Mouse (Mus musculus): Measurements from ENCODE around the gene Marc2. TPM values are rescaled to one million over a fixed set of nuclear protein-coding genes. Genes with fewer than 3 reads are reported as not detected.

Gene Marc2
- polyA plus RNA-seq, 1 experiment: 89.7 TPM

DNA sequence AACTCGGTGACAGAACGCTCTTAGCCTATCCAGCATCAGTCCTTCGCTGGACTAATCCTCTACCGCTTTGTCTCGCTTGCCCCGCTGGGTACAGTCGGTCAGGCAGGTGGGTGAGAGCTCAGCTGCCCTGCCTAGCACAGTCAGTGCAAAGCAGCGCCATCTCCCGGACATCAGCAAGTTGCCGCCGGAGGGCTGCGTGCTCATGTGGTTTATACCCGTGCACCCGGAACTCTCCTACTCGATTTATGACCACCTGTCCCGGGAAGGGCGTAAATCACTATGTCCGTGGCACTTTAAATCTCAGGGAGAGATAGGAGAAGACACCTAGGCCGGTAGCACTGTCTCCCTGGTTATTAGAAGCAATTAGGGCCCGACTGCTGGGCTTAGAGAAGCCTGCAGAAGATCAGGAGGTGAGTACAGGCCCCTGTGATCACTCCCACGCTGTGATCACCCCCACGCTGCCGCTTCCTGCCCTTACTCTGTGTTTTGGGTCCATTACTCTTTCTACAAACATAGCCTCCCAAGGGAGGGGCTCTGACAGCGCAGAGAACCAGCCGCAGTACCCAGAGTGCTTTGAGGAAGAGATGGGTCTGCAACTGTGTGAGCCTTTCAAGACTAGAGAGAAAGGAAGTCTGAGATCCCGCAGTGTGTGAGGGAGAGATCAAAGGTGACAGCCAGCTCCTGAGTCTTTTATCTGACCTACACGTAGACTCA lies 52.9 kb downstream of the Marc2 start:
- no peak for TF ChIP-seq GATA1 (IDR thresholded peaks at IDR 0.05; ENCODE audit: low read length)

- TF ChIP-seq GATA1 (IDR thresholded peaks at IDR 0.05; ENCODE audit: low read length): no peak
Observed at GRCm38 (mm10) chr1:184791109-184791508, 55.1 kb downstream of the Marc2 start.

- no peak for TF ChIP-seq GATA1 (IDR thresholded peaks at IDR 0.05; ENCODE audit: low read length)
Observed at GRCm38 (mm10) chr1:184786376-184787151, 59.7 kb downstream of the Marc2 start.

DNA sequence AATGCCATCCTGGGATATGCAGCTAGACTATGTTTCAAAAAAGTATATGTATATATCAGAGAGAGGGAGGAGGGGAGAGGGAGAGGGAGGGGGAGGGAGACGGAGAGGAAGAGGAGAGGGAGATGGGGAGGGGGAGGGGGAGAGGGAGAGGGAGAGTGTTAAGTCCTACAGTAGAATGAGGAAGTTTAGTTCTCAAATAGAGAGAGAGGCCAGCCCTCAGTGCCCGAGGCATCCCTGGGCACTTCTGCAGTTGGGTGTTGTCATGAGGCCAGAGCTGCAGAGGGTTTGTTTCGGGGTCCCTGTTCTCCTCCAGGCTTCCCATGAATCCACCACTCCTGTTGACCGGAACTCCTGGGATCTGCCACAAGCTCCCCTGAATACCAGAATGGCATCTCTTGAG lies 62.6 kb downstream of the Marc2 start:
- TF ChIP-seq GATA1 (IDR thresholded peaks at IDR 0.05; ENCODE audit: low read length): no peak

DNA sequence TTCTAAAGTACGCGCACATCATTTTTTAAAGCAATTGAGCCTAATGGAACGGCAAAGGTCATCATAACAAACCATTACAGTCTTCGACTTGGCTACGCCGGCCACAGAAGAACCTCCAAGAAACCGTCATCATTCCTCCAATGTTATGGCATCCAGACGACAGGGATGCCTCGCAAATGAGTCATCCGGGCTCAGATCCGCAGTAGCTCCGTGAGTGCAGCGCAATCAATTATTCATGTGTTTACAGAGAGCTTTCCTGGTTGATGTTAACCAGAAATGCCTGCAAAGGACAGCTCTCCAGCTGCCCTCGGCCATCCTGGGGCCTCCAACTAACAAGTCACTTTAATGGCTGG lies 64.1 kb downstream of the Marc2 start:
- no peak for TF ChIP-seq GATA1 (IDR thresholded peaks at IDR 0.05; ENCODE audit: low read length)

- TF ChIP-seq GATA1 (IDR thresholded peaks at IDR 0.05; ENCODE audit: low read length): no peak
Observed at GRCm38 (mm10) chr1:184781286-184782160, 64.7 kb downstream of the Marc2 start.

DNA sequence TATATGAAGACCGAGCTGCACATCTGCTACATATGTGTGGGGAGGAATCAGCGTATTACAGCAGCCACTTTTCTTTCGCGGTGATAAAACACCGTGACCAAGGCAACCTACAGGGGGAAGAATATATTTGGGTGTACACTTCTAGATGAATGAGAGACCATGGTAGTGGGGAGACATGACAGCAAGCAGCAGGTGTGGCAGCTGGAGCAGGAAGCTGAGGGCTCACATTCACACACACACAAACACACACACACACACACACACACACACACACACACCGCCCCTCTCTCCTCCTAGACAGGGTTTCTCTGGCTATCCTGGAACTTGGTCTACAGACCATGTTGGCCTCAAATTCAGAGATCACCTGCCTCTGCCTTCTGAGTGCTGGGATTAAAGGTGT lies 68.1 kb downstream of the Marc2 start:
- no peak for TF ChIP-seq GATA1 (IDR thresholded peaks at IDR 0.05; ENCODE audit: low read length)

- no peak for TF ChIP-seq GATA1 (IDR thresholded peaks at IDR 0.05; ENCODE audit: low read length)
Observed at GRCm38 (mm10) chr1:184777061-184777795, 69.0 kb downstream of the Marc2 start.

GRCm38 (mm10) chr1:184775289-184775688 lies 71.0 kb downstream of the Marc2 start:
- no peak for TF ChIP-seq GATA1 (IDR thresholded peaks at IDR 0.05; ENCODE audit: low read length)

DNA sequence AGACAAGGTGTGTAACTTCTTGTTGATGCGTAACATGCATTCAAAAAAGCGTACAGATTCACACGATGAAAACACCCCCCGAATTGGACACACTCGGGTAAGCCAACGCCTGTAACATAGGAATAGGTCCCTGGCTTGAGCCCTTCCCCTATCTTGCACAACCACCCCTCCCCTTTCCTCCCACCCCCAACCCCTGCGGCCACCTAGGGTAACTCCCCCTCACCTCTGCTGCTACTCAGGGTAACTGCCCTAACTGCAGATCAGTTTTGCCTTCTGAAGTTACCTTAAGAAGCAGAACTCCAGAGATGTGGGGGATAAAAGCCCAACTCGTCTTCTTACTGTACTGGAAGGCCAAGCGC lies 74.4 kb downstream of the Marc2 start:
- TF ChIP-seq GATA1 (IDR thresholded peaks at IDR 0.05; ENCODE audit: low read length): no peak

DNA sequence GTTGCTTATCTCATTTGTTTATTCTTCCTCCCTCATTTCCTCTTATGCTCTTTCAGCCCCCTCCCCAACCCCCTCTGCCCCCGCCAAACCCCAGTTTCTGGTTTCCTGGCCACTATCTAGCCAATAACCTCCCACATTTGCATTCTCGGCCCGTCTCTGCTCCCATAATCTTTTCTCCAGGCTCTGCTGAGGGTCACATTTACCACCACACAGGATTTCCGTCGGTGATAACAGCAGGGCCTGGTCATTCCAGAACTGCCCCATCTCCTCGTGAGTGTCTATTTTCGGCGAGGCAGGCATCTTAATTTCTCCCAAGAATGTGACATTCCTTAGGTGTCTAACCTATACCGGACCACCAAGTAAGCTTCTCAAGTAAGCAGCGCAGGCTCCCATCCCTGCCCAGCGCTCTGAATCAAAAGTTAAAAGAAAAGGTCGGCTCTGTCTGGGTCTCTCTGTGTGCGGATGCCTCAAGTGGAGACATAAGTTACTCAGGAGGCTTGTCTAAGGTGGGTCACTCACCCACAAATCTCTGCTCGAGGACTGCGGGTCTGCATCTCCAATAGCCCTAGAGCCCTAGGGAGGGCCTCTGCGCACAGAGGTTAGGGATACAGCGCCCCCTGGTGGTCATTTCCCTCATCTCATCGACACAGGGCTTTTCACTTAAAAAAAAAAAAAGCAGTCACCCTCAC lies 74.9 kb downstream of the Marc2 start:
- no peak for TF ChIP-seq GATA1 (IDR thresholded peaks at IDR 0.05; ENCODE audit: low read length)

DNA sequence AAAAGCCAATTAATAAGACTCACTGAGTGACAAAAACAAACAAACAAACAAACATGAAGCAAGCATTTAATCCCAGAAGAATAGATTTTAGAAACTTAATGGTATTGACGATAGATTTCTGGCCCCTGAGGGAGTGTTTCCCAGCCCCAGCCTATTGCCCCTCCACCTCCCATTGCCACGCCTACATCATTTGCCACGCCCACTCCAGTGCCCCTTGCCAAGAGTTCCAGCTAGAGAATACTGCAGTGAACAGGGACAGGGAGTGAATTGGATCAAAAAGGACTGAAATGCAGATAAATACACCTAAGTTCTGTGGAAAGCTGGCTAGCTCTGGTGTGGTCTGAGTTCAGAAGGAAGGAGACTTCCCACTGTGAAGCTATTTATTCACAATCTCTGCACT lies 82.4 kb downstream of the Marc2 start:
- TF ChIP-seq GATA1 (IDR thresholded peaks at IDR 0.05; ENCODE audit: low read length): no peak

Other genes starting within 250 kb of the Marc2 start
- 14.1 and 14.9 TPM in 2 replicates for gene Hlx, start 113.8 kb downstream of the Marc2 start, polyA plus RNA-seq (2012)
- gene Marc1, start 35.1 kb downstream of the Marc2 start, polyA plus RNA-seq (2012): not detected in 2 replicates
- gene C130074G19Rik, start 36.8 kb upstream of the Marc2 start, polyA plus RNA-seq (2012): not detected in 2 replicates
- not detected in 2 replicates for gene Mark1, start 153.1 kb upstream of the Marc2 start, polyA plus RNA-seq (2012)

Data from G1E-ER4 (cell line).